Mouse (Mus musculus) thymus, adult 18-20 months (tissue): ENCODE results near the gene Btnl9.
A peak's percentile ranks its signal among the peaks of the same experiment; 100 is the strongest.
"Not testable (repeated sequence)": the region's sequence is repeated elsewhere in the genome, so short reads cannot be mapped to it uniquely, and the experiment has no call there.

Experiments
- DNase-seq, 2 experiments: peaks; one replicate each; pipeline ENCODE4 v3.0.0; 2022; ENCODE audit warnings: mixed read lengths in 2 of 2

Btnl9 gene

DNA sequence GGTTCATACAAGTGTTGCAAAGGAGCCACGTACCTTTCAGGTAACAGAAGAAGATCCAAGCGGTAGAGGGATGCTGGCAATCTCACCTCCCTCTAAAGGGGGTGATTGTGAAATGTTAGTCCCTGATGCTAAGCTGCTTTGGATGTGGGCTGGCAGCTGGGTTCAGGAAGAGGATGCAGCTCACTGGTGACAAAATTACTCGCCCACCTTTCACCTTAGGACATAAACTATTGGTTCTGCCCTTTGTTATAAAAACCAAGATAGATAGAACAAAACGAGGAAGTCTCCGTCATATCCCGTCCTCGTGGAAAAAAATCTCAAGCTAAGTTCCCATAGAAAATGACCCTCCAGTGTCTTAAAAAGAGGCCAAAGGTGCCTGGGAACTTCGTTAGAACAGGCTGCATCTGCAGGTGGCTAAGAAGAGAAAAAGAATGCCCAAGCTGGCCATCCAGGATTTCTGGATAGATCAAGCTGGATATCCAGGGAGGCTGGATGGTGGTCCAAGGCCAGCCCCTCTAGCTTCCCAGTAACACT, at the start of gene Btnl9:
Gene Btnl9, minus strand, starts transcription at position 205 of the 534 bp plus-strand sequence.
- no peak for DNase-seq

DNA sequence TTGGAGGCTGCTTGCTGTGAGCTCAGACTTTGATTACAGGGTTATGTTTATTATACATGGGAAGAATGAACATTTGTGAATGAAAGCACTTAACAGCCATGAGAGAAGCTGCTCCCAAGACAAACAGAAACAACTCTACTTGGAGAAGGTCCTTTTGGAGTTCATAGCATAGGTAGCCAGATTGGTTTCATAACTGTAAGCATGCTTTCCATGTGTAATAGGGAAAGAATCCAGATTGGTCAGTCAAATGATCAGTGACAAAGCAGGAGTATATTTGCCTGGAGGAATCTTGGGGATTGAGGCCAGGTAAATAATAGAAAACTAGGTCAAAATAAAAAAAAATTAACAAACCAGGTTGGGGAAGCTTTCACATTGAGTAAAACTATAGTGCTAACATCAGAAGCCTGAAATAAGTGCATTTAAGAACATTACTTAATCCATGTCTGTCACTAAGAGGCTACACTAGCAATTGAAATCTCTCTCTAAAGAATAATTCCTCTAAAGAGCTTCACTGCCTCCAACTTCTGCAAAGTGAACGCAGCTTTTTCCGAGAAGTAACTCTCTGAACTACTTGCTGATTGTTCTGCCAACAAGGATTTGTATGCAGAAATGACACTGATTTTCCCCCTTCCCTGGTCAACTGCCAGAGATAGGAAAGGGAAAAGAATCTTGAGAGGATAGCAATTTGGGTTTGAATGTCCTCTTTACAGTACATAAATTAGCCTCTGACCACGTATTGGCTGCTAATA, 48.7 kb upstream of the Btnl9 start:
- no peak for DNase-seq

DNA sequence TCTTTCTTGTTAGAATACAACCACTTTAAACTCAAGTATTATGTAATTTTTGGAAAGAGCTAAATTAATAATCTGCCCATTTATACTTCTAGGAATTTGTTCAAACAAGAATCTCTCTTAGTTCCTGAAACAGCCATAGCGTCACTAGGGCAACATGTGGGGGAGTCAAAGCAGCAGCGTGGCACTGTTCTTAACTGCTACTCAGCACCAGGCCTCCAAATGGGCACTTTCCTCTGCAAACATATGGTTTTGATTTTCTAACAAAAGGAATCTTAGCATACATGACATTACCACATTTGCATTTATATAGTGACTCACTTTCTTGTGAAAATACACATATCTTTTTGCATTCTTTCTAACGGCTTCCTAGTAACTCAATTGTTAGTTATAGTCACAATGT, 45.8 kb upstream of the Btnl9 start:
- DNase-seq = no peak

DNA sequence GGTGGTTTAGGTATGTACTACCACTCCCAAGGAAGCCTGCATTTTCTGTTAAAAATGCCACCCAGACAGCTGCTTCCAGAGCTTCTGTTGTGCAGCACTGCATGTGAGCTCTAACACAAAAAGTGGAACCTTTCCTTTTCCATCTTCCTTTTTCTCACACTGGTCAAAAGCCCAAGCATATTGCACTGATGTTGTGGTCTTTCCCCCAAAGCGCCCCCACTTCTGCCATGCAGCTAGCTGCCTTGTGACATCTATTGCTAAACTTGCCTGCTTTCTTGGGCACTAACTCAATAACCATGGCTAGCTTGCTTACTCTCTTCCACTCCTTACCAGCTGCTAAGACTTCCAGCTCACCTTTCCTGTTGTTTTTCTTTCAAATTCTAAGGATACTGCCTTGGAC, 37.5 kb upstream of the Btnl9 start:
- DNase-seq = no peak

DNA sequence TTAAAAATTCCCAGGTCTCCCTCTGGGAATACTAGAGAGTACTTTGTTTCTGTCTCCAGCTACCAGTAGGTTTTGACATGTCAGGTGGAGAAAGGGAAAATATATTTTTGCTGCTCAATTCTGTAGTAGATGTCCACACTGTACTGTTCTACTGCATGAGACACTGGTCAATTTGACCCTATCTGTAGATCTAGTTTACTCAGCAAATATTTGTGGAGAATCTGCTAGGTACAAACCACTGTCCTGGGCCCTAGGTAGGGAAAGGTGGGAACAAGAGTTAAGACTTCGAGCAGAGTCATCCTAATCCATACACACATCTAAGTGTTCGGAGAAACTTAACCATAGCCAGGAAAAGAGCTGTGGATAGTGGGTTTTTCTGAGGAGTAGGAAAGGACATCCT, 32.3 kb upstream of the Btnl9 start:
- DNase-seq = no peak

DNA sequence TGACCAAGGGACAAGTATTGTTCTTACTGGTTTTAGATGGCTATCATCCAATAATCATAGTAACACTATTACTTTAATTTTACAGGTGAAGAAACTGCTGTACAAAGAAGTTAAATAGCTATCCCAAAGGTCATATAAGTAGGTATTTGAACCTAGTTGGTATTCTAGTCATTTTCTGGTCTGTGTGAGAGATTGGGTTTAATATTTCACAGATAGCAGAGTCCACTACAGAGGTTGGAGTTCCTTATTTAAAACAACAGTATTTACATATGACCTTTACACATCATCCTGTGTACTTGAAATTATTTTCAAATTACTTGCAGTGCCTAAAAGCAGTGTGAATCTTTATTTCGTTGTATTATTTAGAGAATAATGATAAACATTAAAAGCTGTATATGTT, 26.5 kb upstream of the Btnl9 start:
- DNase-seq = no peak

DNA sequence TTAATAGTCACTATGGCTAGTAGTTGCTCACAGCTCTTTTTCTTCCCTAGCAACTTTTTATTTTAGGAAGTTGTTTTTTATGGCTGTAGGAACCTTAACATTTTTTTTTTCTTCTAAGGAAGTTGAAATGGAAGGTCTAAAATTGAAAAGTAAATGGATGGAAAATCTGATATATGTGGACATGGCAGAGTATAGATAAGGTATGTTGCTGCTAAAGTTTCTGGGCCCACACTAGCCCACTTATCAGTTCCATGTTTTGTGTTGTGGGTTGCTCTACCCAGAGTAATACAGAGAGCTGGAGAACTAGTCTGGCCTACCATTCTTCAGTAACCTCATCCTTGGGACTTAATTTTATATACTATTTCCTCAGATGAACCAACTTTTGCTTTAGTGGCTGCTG, 25.6 kb upstream of the Btnl9 start:
- DNase-seq = no peak

DNA sequence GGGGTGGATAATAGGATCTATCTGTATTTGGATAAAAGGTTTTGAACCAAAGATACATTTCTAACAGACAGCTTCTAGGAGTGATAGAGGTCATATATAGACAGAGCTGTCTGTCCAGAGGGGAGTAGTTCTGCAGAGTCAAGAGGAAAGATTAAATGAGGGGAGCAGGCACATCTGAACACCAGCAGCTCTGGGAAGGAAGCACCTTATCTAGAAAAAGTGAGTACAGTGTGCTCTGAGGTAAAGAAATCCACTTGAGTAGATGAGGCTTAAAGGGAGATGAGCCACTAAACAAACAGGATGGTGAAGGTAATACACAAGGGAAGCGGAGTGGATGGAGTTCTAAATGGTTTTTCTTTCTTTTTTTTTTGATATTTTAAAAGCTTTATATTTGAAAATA, 20.5 kb upstream of the Btnl9 start:
- no peak for DNase-seq

DNA sequence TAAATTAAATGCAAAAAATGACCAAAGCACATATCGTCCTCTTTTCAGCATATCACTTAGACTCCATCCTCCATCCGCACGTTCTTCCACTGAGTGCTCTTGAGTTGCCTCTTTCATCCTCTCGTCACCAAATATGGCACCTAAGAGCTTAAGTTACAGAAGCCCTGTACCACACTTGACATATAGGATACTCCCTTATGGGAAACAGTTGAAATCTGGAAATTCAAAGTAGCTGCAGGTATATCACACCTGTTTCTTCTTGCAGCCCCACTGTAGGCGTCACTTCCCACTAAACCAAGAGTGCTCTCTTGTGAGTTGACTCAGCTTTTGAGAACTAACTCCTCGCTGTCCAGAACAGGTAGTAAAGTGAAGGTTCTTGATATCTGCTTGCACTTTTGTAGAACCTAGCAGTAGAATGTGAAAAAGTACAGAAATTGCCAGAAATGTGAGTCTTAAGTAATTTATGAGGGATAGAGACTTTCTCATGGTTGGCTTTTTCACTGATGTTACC, 18.2 kb upstream of the Btnl9 start:
- no peak for DNase-seq

DNA sequence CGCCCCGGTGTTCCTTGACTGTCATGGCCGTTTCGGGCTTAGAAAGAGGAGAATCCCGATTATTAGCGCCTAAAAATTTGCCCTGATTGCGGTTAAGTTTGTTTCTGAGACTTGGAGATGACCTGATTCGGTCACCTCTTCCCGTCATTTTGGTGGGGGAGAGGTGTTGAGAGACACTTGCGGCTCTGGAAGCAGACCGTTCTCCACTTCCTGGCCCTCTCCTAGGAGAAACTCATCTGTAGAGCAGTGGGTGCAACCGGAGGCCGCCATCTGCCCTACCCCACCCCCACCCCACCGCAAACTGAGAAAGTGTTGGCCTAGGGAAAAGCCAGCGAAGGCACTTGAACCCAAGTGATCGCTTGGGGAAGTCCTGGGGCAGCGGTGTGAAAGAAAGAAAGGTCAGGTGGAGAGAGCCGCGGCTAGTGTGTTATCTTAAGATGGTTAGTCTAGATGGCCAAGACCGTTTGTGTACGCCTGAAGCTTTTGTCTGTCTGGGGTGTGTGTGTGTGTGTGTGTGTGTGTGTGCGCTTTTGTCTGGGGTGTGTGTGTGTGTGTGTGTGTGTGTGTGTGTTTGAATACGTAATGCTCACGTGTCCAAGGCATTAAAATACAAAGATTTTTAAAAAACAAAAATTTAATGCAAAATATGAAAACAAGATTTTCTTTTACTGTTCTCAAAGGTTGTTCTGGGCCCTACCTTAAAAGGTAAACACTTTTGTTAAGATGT, 17.0 kb upstream of the Btnl9 start:
- DNase-seq = peak in 1 of 2 experiments; percentile 48

DNA sequence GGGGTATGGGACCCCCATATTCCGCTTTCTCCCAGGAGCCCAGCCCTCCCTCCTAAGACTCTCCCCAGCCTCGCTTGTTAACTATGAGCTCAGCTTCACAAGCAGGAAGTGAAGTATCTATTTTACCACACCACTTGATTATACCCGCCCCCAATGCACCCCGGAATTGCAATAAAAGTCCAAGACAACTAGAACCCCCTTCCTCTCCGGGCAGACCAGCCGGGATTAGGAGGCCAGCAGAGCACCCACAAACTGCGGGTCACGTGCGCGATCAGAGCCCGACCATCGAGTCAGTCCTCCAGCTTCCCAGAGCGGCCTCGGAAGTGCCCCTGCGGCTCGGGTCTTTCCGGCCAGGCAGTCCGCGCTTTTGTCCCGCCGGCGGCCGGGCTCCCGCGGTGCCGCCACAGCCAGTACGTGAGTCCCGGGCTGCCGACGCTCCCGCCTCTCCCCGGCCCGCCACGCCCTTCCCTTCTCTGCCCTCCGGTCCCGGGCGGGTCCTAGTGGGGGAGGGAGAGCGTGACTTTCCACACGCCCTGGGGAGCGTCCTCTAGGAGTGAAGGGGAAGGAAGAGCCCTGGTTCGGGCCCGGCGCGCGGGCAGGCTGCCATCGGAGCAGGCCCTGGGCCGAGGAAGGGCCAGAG, 16.3 kb upstream of the Btnl9 start, which contains the start of gene Zfp62:
Gene Zfp62, plus strand, starts transcription at position 164 of the 640 bp plus-strand sequence.
- peak; percentile 81 to 89 for DNase-seq

DNA sequence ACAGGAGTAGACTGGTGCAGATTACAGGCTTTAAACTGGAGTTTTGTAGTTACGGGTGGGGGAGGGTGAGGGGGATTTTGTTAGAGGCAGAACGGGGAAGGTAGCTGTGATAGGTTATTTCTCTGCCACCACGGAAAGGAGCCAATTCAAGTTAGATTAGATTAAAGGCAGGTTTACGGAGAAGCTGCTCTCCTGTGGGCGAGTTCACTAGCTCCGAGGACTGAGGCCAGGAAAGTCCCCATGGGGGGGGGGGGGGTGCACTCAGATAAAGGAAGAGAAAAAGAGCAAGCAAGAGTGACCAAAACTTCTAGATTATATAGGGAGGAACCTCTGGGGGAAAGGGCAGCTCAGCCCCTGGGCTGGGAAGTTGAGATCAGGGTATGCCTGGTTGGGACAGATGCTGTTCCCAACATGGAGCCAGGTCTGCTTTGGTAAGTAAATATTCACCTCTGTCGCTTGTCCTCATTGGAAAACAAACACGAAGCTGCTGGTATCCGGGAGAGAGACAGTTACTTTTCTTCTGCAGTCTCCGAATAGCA, 15.6 kb upstream of the Btnl9 start:
- peak in 1 of 2 experiments; percentile 26 for DNase-seq

DNA sequence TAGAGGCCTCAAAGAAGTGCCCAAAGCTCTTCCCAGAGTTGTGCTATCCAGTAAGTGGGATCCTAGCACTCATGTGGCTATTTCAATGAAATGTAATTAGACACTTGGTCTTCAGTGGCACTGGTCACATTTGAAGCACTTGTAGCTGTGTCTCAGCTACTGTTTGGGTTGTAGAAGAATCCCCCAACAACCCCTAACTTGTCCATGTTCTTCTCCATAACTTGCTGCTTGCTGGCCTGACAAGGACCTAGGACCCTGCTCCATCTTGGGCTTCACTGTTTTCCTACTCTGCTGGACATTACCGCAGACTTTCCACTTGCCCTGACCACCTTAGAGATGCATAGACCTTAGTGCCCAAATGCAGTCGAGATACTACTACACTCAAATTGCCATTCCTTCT, 15.1 kb upstream of the Btnl9 start:
- DNase-seq = no peak

DNA sequence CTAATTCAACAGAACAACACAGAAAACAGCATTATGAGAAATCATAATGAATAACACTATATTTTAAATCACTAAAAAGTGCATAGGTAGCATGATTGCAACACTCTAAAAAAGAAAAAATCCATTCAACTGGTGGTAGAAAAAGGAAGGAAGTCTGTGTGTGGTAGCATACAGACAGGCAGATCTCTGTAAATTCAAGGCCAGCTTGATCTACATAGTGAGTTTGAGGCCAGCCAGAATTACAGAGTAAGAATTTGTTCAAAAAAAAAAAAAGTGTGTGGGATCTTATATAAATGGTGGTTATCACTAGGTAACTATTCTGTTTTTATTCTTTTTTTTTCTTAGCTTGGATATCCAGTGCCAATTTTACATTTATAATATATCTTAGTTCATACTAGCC, 14.2 kb upstream of the Btnl9 start:
- no peak for DNase-seq

DNA sequence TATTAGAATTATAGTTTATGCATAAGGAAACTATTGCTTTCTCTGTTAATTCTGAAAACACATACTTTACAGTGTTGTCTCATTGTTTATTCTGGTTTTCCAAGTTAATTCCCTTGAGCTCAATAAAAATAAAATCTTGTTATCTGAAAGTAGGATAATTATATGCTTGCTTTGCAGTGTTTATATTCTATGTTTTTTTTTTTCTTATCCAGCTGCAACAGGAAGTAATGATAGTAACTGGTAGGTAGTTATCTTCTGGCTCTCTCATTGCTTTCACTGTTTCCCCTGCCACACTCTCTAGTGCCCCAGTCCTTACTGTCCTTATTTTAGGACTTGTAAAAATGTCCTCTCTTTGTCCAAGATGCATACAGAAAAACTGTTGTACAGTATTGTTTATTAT, 13.7 kb upstream of the Btnl9 start:
- no peak for DNase-seq

DNA sequence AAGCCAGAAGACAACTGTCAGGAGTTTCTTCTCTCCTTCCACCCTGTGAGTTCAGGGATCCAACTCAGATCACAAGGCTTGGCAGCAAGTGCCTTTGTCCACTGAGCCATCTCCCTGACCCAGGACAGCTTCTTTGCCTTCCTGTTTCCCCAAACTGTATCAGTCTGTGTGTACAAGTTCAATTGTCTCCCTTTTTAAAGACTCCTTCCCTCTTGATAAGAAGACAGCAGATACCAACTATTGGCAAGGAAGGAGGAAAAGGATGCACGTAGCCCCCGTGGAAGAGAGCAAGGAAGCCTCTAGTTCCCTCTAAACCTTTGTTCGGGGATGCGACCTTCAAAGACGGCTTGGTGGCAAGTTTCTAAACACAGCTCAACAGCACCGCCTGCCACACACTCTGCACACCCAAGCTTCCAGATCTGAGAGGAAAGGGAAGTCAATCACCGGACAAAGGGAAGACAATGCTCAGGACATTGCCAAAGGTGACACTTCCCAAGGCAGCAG, 8.9 kb upstream of the Btnl9 start:
- peak; percentile 9 to 38 for DNase-seq

DNA sequence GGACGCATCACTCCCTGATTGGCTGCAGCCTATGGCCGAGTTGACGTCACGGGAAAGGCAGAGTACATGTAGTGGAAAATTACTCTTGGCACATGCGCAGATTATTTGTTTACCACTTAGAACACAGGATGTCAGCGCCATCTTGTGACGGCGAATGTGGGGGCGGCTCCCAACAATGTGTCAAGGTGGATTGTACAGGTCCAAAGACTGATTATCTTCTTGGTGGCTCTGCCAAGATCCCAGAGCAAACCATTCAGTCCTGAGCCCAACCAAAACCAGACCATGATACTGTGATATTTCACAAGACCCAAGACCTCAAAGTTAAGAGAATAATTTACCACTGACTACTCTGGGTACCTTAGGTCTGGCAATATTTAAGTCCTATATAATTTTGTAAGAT, 7.8 kb upstream of the Btnl9 start:
- DNase-seq = not testable (repeated sequence)

DNA sequence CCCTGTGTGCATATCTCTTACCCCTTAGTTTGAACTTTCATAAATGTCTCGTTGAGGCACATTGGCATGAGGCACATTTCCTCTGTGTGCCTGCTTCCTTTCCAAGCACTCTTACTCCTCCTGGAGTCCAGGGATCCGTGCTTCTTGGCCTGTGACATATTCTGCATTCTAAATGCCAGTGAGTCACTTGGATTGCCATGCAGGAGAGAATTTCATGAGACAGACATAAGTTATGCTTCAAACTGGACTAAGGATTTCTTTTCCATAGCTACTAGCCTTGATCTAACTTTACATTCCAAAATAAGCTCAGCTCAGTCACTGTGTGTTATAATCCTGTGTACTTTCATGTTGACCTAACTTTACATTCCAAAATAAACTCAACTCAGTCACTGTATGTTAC, 4.1 kb upstream of the Btnl9 start:
- no peak for DNase-seq

DNA sequence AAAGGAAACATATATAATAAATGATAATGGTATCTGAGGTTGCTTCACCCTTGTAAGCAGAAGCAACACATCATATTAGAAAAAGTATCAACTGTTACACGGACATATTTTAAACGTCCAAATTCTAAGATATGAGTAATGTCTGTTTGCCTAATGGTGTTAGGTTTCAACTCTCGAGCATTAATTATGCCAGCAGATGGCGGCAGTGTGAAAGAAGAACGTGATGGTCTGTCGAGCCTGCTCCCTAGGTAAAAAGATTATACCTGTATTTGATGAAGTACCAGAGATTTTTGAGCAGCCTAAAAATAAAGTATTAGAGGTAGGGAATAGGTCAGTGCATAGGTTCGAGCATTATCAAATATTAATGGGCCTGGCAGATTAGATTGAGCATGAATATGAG, 2.8 kb upstream of the Btnl9 start:
- DNase-seq = peak; percentile 30 to 37

DNA sequence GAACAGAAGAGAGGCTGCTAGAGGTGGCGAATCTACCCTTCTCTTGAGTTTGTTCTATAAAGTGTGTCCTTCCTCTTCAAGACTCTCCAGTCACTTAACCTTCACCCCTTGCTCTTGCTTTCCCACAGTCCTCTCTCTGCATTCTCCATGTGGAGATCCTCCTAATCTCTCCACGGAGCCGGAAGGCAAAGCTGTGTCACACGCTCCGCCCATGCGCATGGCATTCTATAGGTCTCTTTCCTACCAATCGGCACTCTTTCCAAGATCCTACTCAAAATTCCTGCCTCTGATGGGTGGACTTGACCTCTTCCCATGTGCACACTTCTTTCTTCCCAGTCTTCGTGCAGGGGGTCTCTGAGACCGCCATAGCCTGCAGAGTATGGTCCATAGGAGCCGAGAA, 742 bp upstream of the Btnl9 start:
- no peak for DNase-seq

DNA sequence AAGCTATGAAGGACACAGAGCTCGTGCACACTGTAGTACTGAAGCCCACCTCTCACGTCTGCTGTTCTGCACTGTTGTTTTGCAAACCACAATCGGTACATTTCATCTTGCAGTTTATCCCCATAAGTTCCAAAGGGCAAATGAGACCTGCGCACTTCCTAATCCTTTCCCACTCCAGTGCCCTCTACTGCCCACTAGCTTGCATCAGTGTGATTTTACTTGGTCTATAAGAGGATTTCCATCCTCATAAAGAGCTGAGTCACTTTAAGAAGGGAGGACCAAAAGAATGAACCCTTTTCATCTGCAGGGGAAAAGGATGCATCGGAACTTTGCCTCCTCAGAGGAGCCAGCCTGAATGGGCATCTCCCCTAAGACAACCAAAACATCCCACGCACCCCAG, 507 bp downstream of the Btnl9 start:
- DNase-seq = no peak

DNA sequence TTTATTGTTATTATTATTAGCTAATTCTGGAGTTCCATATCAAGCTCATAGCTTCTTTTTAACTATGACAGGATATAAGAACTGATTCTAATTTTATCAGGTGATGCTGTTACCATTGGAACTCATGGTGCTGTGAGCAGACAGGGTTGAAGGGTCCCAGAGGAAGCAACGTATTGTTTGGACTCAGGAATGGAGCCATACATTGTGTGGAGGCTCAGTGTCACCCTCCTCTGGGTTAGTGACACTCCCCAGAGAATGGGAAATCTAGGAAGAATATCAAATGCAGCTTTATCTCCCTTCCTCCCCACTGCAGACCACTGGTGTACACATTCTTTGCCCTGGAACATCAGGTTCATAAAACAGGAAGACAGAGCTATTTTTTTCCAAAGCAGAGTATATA, 3.8 kb downstream of the Btnl9 start:
- no peak for DNase-seq
